Mouse (Mus musculus): ENCODE measurements around the gene Pla2g12b. TPM values are rescaled to one million over a fixed set of nuclear protein-coding genes. Genes with fewer than 3 reads are reported as not detected.

Pla2g12b gene
- not detected for polyA plus RNA-seq (2021)

GRCm38 (mm10) chr10:59402899-59403792 lies at the start of gene Pla2g12b:
Gene Pla2g12b (plus strand): TSS chr10:59403660.
- no peak for TF ChIP-seq CTCF (IDR thresholded peaks at IDR 0.05)
- ATAC-seq (no peak), DNase-seq (ENCODE audit: low read depth, low spot score) (no peak)
- POLR2A ChIA-PET = interaction anchor here (0.6 kb wide), 1 partner anchor 461 kb away, joined by 6 read pairs; no protein-coding TSS in a partner anchor
- in situ Hi-C loops (cut with MboI; ENCODE audit: low pct_unique_long_range_greater_than_20kb) = no loop called here
- CTCF ChIA-PET = no interaction called here
- H3K27me3 ChIP-seq = no peaks in the 10 kb centered on the region

GRCm38 (mm10) chr10:59354120-59354519 lies 49.3 kb upstream of the Pla2g12b start:
- DNase-seq (ENCODE audit: low read depth, low spot score) = no peak
- H3K27me3 ChIP-seq = no peaks in the 10 kb centered on the region
- no peak for TF ChIP-seq CTCF (IDR thresholded peaks at IDR 0.05)
- ChIA-PET CTCF (no interaction called here), POLR2A (no interaction called here)
- ATAC-seq = no peak
- in situ Hi-C loops (cut with MboI; ENCODE audit: low pct_unique_long_range_greater_than_20kb) = loop anchor here (5.0 to 10.0 kb wide), 2 partner anchors 49 to 187 kb away; no protein-coding TSS in a partner anchor

GRCm38 (mm10) chr10:59355020-59355419 lies 48.4 kb upstream of the Pla2g12b start:
- no peaks in the 10 kb centered on the region for H3K27me3 ChIP-seq
- DNase-seq (ENCODE audit: low read depth, low spot score) (no peak), ATAC-seq (no peak)
- TF ChIP-seq CTCF (IDR thresholded peaks at IDR 0.05) = no peak
- POLR2A ChIA-PET = no interaction called here
- CTCF ChIA-PET = interaction anchor here (0.8 to 2.5 kb wide), 4 partner anchors 8 to 184 kb away, joined by 3 to 8 read pairs (median 4); no protein-coding TSS in a partner anchor
- in situ Hi-C loops (cut with MboI; ENCODE audit: low pct_unique_long_range_greater_than_20kb) = loop anchor here (10.0 kb wide), 1 partner anchor 50 kb away; no protein-coding TSS in a partner anchor

GRCm38 (mm10) chr10:59358744-59359143 lies 44.7 kb upstream of the Pla2g12b start:
- in situ Hi-C loops (cut with MboI; ENCODE audit: low pct_unique_long_range_greater_than_20kb) = loop anchor here (10.0 kb wide), 1 partner anchor 54 kb away; no protein-coding TSS in a partner anchor
- ChIA-PET POLR2A (no interaction called here), CTCF (interaction anchor here (0.7 to 1.6 kb wide), 3 partner anchors 26 to 62 kb away, joined by 3 to 6 read pairs (median 4); partner anchors contain the start of gene P4ha1)
- DNase-seq (ENCODE audit: low read depth, low spot score) = no peak
- TF ChIP-seq CTCF (IDR thresholded peaks at IDR 0.05) = no peak
- no peaks in the 10 kb centered on the region for H3K27me3 ChIP-seq
- no peak for ATAC-seq

- H3K27me3 ChIP-seq = no peaks in the 10 kb centered on the region
- POLR2A ChIA-PET = no interaction called here
- in situ Hi-C loops (cut with MboI; ENCODE audit: low pct_unique_long_range_greater_than_20kb) = no loop called here
- no peak for ATAC-seq
- no peak for TF ChIP-seq CTCF (IDR thresholded peaks at IDR 0.05)
- no peak for DNase-seq (ENCODE audit: low read depth, low spot score)
- CTCF ChIA-PET = no interaction called here
Measured at GRCm38 (mm10) chr10:59363208-59363607, 40.3 kb upstream of the Pla2g12b start.

GRCm38 (mm10) chr10:59364551-59364950 lies 38.9 kb upstream of the Pla2g12b start:
- H3K27me3 ChIP-seq = no peaks in the 10 kb centered on the region
- ATAC-seq (no peak), DNase-seq (ENCODE audit: low read depth, low spot score) (no peak)
- in situ Hi-C loops (cut with MboI; ENCODE audit: low pct_unique_long_range_greater_than_20kb) = no loop called here
- CTCF ChIA-PET = no interaction called here
- no peak for TF ChIP-seq CTCF (IDR thresholded peaks at IDR 0.05)
- POLR2A ChIA-PET = interaction anchor here (0.6 kb wide), 1 partner anchor 1109 kb away, joined by 4 read pairs; the partner anchor contains the start of gene Gcc2

GRCm38 (mm10) chr10:59365804-59366589 lies 37.5 kb upstream of the Pla2g12b start:
- ChIA-PET POLR2A (interaction anchor here (1.0 kb wide), 1 partner anchor 40 kb away, joined by 3 read pairs; no protein-coding TSS in a partner anchor), CTCF (no interaction called here)
- in situ Hi-C loops (cut with MboI; ENCODE audit: low pct_unique_long_range_greater_than_20kb) = no loop called here
- no peaks in the 10 kb centered on the region for H3K27me3 ChIP-seq
- DNase-seq (ENCODE audit: low read depth, low spot score) (no peak), ATAC-seq (no peak)
- TF ChIP-seq CTCF (IDR thresholded peaks at IDR 0.05) = no peak

GRCm38 (mm10) chr10:59366746-59367145 lies 36.7 kb upstream of the Pla2g12b start:
- ChIA-PET CTCF (interaction anchor here (1.0 kb wide), 1 partner anchor 10 kb away, joined by 3 read pairs; no protein-coding TSS in a partner anchor), POLR2A (interaction anchor here (1.0 kb wide), 1 partner anchor 41 kb away, joined by 3 read pairs; no protein-coding TSS in a partner anchor)
- ATAC-seq = no peak
- no peaks in the 10 kb centered on the region for H3K27me3 ChIP-seq
- TF ChIP-seq CTCF (IDR thresholded peaks at IDR 0.05) = no peak
- in situ Hi-C loops (cut with MboI; ENCODE audit: low pct_unique_long_range_greater_than_20kb) = no loop called here
- DNase-seq (ENCODE audit: low read depth, low spot score) = no peak

GRCm38 (mm10) chr10:59367206-59367605 lies 36.3 kb upstream of the Pla2g12b start:
- CTCF ChIA-PET = interaction anchor here (1.0 to 1.1 kb wide), 2 partner anchors 9 to 12 kb away, joined by 3 to 4 read pairs; no protein-coding TSS in a partner anchor
- ATAC-seq = no peak
- no peaks in the 10 kb centered on the region for H3K27me3 ChIP-seq
- no peak for DNase-seq (ENCODE audit: low read depth, low spot score)
- no peak for TF ChIP-seq CTCF (IDR thresholded peaks at IDR 0.05)
- in situ Hi-C loops (cut with MboI; ENCODE audit: low pct_unique_long_range_greater_than_20kb) = no loop called here
- POLR2A ChIA-PET = no interaction called here

- ATAC-seq (no peak), DNase-seq (ENCODE audit: low read depth, low spot score) (no peak)
- CTCF ChIA-PET = interaction anchor here (1.5 kb wide), 1 partner anchor 19 kb away, joined by 3 read pairs; no protein-coding TSS in a partner anchor
- TF ChIP-seq CTCF (IDR thresholded peaks at IDR 0.05) = no peak
- in situ Hi-C loops (cut with MboI; ENCODE audit: low pct_unique_long_range_greater_than_20kb) = no loop called here
- H3K27me3 ChIP-seq = no peaks in the 10 kb centered on the region
- POLR2A ChIA-PET = interaction anchor here (0.9 kb wide), 1 partner anchor 11 kb away, joined by 3 read pairs; no protein-coding TSS in a partner anchor
Measured at GRCm38 (mm10) chr10:59368729-59369128, 34.7 kb upstream of the Pla2g12b start.
